Mouse (Mus musculus) embryonic stem cell, embryonic (primary cell): ENCODE data around the gene Lpcat2.

Experiments
- CTCF ChIA-PET, 4 experiments: fragments of 300-600 bp in 2 of 4; fragments of 350-600 bp in 2 of 4; sonication (Branson Sonifier 250); formaldehyde crosslinking; loops; one replicate each; lab custom pipeline; 2022; ENCODE audit warnings: inconsistent platforms in 2 of 4; lab: Charles Lee
- POLR2A ChIA-PET, 4 experiments: fragments of 300-600 bp in 2 of 4; fragments of 350-600 bp in 2 of 4; sonication (Branson Sonifier 250); formaldehyde crosslinking; loops; one replicate each; lab custom pipeline; 2022; ENCODE audit warnings: antibody characterized with exemption in 4 of 4, inconsistent platforms in 1 of 4; lab: Charles Lee

Gene Lpcat2

GRCm38 (mm10) chr8:92855171-92855894 is at the start of gene Lpcat2:
Lpcat2 (plus strand) TSS chr8:92855339.
- CTCF ChIA-PET = interaction anchor here in 1 of 4 experiments (0.5 to 1.1 kb wide), 2 partner anchors 37 to 41 kb away, joined by 3 to 4 read pairs; no protein-coding TSS in a partner anchor
- POLR2A ChIA-PET = no interaction called here

- POLR2A ChIA-PET = interaction anchor here in 1 of 4 experiments (0.6 kb wide), 1 partner anchor 14 kb away, joined by 3 read pairs; no protein-coding TSS in a partner anchor
- CTCF ChIA-PET = no interaction called here
Measured at GRCm38 (mm10) chr8:92812773-92813172, 42.4 kb upstream of the Lpcat2 start.

GRCm38 (mm10) chr8:92815661-92816060 is 39.5 kb upstream of the Lpcat2 start:
- POLR2A ChIA-PET = no interaction called here
- CTCF ChIA-PET = no interaction called here

- CTCF ChIA-PET = interaction anchor here (0.5 to 2.7 kb wide), 45 partner anchors 8 to 1381 kb away, joined by 3 to 59 read pairs (median 3); partner anchors contain the start of gene Lpcat2 (in 1 of the 4)
Measured at GRCm38 (mm10) chr8:92817928-92818818, 37.0 kb upstream of the Lpcat2 start.

GRCm38 (mm10) chr8:92821151-92821550 is 34.0 kb upstream of the Lpcat2 start:
- POLR2A ChIA-PET = interaction anchor here in 3 of 4 experiments (0.5 to 1.5 kb wide), 7 partner anchors 13 to 849 kb away, joined by 3 read pairs; no protein-coding TSS in a partner anchor
- CTCF ChIA-PET = interaction anchor here in 3 of 4 experiments (0.7 to 3.7 kb wide), 8 partner anchors 29 to 189 kb away, joined by 3 to 25 read pairs (median 6); no protein-coding TSS in a partner anchor

More at GRCm38 (mm10) chr8:92817928-92818818, 37.0 kb upstream of the Lpcat2 start:
- POLR2A ChIA-PET = interaction anchor here in 1 of 4 experiments (0.5 kb wide), 1 partner anchor 17 kb away, joined by 3 read pairs; no protein-coding TSS in a partner anchor

GRCm38 (mm10) chr8:92822386-92822785 is 32.8 kb upstream of the Lpcat2 start:
- POLR2A ChIA-PET = no interaction called here
- CTCF ChIA-PET = interaction anchor here in 2 of 4 experiments (0.8 to 3.7 kb wide), 2 partner anchors 175 to 188 kb away, joined by 3 to 25 read pairs; no protein-coding TSS in a partner anchor

- POLR2A ChIA-PET = interaction anchor here in 2 of 4 experiments (0.6 to 1.0 kb wide), 4 partner anchors 13 to 1516 kb away, joined by 3 read pairs; no protein-coding TSS in a partner anchor
- CTCF ChIA-PET = interaction anchor here in 2 of 4 experiments (0.6 to 1.1 kb wide), 2 partner anchors 8 to 571 kb away, joined by 3 to 5 read pairs; no protein-coding TSS in a partner anchor
Measured at GRCm38 (mm10) chr8:92825991-92826390, 29.1 kb upstream of the Lpcat2 start.

- ChIA-PET CTCF (interaction anchor here in 2 of 4 experiments (0.6 to 0.8 kb wide), 2 partner anchors 170 to 241 kb away, joined by 3 to 12 read pairs; no protein-coding TSS in a partner anchor), POLR2A (interaction anchor here in 1 of 4 experiments (0.9 kb wide), 1 partner anchor 15 kb away, joined by 5 read pairs; no protein-coding TSS in a partner anchor)
Measured at GRCm38 (mm10) chr8:92827243-92828034, 27.7 kb upstream of the Lpcat2 start, which contains the start of gene Mmp2. Mmp2 (plus strand) TSS chr8:92827291.

GRCm38 (mm10) chr8:92828251-92828743 is 26.8 kb upstream of the Lpcat2 start:
- CTCF ChIA-PET = interaction anchor here in 1 of 4 experiments (0.8 kb wide), 1 partner anchor 10 kb away, joined by 3 read pairs; no protein-coding TSS in a partner anchor
- POLR2A ChIA-PET = no interaction called here

- ChIA-PET CTCF (interaction anchor here in 2 of 4 experiments (0.5 to 0.9 kb wide), 3 partner anchors 188 to 716 kb away, joined by 3 to 6 read pairs (median 4); no protein-coding TSS in a partner anchor), POLR2A (interaction anchor here in 1 of 4 experiments (0.9 to 1.0 kb wide), 2 partner anchors 13 to 16 kb away, joined by 3 read pairs; no protein-coding TSS in a partner anchor)
Measured at GRCm38 (mm10) chr8:92834065-92834731, 20.9 kb upstream of the Lpcat2 start.

- ChIA-PET POLR2A (interaction anchor here in 1 of 4 experiments (0.9 to 1.0 kb wide), 2 partner anchors 14 to 16 kb away, joined by 3 read pairs; no protein-coding TSS in a partner anchor), CTCF (interaction anchor here in 2 of 4 experiments (0.6 to 0.9 kb wide), 3 partner anchors 47 to 259 kb away, joined by 3 to 6 read pairs (median 3); no protein-coding TSS in a partner anchor)
Measured at GRCm38 (mm10) chr8:92834786-92835500, 20.2 kb upstream of the Lpcat2 start.

GRCm38 (mm10) chr8:92835901-92836300 is 19.2 kb upstream of the Lpcat2 start:
- CTCF ChIA-PET = no interaction called here
- POLR2A ChIA-PET = no interaction called here

GRCm38 (mm10) chr8:92838616-92839015 is 16.5 kb upstream of the Lpcat2 start:
- ChIA-PET POLR2A (no interaction called here), CTCF (no interaction called here)

- ChIA-PET CTCF (no interaction called here), POLR2A (no interaction called here)
Measured at GRCm38 (mm10) chr8:92839161-92839560, 16.0 kb upstream of the Lpcat2 start.

- ChIA-PET CTCF (interaction anchor here in 1 of 4 experiments (1.1 kb wide), 1 partner anchor 21 kb away, joined by 3 read pairs; no protein-coding TSS in a partner anchor), POLR2A (interaction anchor here in 1 of 4 experiments (1.2 kb wide), 1 partner anchor 10 kb away, joined by 3 read pairs; no protein-coding TSS in a partner anchor)
Measured at GRCm38 (mm10) chr8:92839876-92840275, 15.3 kb upstream of the Lpcat2 start.

- CTCF ChIA-PET = no interaction called here
- POLR2A ChIA-PET = no interaction called here
Measured at GRCm38 (mm10) chr8:92846684-92847083, 8.5 kb upstream of the Lpcat2 start.
